Comparison of ENCODE assay signal across 8 mouse cellular contexts in the genomic region with DNA sequence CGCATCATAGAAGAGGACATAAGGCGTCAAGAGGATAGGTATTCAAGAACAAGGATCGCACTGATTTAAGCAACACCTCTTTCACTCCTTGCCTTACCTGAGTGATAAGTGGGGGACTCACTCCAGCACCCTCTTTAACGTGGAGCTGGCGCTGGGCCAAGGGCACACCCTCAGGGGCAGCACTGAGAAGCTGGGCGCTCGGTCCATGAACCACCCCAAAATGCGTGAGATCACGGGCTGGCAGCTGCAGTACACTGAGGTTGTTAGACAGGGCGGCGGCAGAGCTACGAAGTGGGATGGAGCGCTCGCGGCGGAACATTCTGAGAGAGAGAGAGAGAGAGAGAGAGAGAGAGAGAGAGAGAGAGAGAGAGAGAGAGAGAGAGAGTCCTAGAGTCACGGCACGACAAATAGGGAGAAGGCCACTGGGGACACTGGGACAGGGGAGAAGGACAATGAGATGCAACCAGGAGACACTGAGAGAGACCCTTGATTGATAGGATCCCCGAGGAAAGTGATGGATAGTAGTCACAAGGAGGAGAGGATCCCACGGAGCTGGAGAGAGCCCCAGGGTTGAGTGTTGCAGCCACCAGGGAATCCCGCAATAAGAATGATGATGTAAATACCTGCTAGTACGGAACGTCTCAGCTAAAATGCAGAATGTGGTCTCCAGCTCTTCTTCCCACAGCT. TPM values are rescaled to one million over a fixed set of nuclear protein-coding genes. Genes with fewer than 3 reads are reported as not detected.
DNase-seq lines count a peak whose midpoint lies in the region; ATAC-seq lines count a peak whose summit lies in the region.

No protein-coding gene starts in this region.

- peak overlapping the region; percentile 58 for H3K4me3 ChIP-seq in heart, embryonic 11.5 days (ENCODE audit: low read depth, low read length)
- H3K4me3 ChIP-seq in embryonic facial prominence, embryonic 11.5 days (ENCODE audit: low read depth, low read length): peak overlapping the region; percentile 51
- peak overlapping the region; percentile 48 for H3K4me3 ChIP-seq in midbrain, embryonic 16.5 days (ENCODE audit: low read depth, low read length)

- DNase-seq in heart, adult 8-10 months (ENCODE audit: low spot score): no peak
- peak; percentile 31 for DNase-seq in CD4-positive, CD25-positive, alpha-beta regulatory T cell, adult 2 months (ENCODE audit: low read depth, low spot score)
- peak; percentile 29 for DNase-seq in embryonic facial prominence, embryonic 11.5 days (ENCODE audit: low spot score)
- DNase-seq in induced T-regulatory cell, adult 2 months (ENCODE audit: low read depth): peak; percentile 40
- DNase-seq in spleen, adult 18-20 months: no peak
- DNase-seq in left cerebral cortex, adult 11 months (ENCODE audit: low spot score): no peak

- no peak overlapping the region for H3K27ac ChIP-seq in heart, embryonic 11.5 days (ENCODE audit: low read depth, low read length)
- no peak overlapping the region for H3K27ac ChIP-seq in embryonic facial prominence, embryonic 11.5 days (replicated peaks; ENCODE audit: low read depth, low read length)
- peak overlapping the region; percentile 55; the same call in 1 of the 2 replicates for H3K27ac ChIP-seq in midbrain, embryonic 16.5 days (ENCODE audit: low read length)

- no peak for ATAC-seq in heart, embryonic 11.5 days (replicated peaks; ENCODE audit: insufficient number of reproducible peaks, low FRiP score, low TSS enrichment)
- ATAC-seq in embryonic facial prominence, embryonic 11.5 days (replicated peaks; ENCODE audit: insufficient number of reproducible peaks, low FRiP score, low TSS enrichment, low read depth): peak; percentile 6; the same call in 1 of the 2 replicates
- peak; percentile 47 for ATAC-seq in midbrain, embryonic 16.5 days

- H3K4me1 ChIP-seq in heart, embryonic 11.5 days (ENCODE audit: control insufficient read depth, insufficient read depth, low read length): peaks cover 10% of the 10 kb centered on the region
- peaks cover 2% of the 10 kb centered on the region; the same call in 1 of the 2 replicates for H3K4me1 ChIP-seq in embryonic facial prominence, embryonic 11.5 days (ENCODE audit: control insufficient read depth, insufficient read depth, low read length)
- H3K4me1 ChIP-seq in midbrain, embryonic 16.5 days (ENCODE audit: control insufficient read depth, insufficient read depth, low read length): peaks cover 10% of the 10 kb centered on the region

- WGBS in heart, embryonic 11.5 days (ENCODE audit: insufficient replicate concordance): 8% methylated on average over 23 of the region's 23 CpGs
- WGBS in embryonic facial prominence, embryonic 11.5 days: 7% methylated on average over 23 of the region's 23 CpGs
- 7% methylated on average over 23 of the region's 23 CpGs for WGBS in midbrain, embryonic 16.5 days

- peak overlapping the region; percentile 87 for H3K4me2 ChIP-seq in heart, embryonic 11.5 days
- peak overlapping the region; percentile 83 for H3K4me2 ChIP-seq in embryonic facial prominence, embryonic 11.5 days (ENCODE audit: low read depth, low read length)
- peak overlapping the region; percentile 87 for H3K4me2 ChIP-seq in midbrain, embryonic 16.5 days (ENCODE audit: low read length)

- H3K27me3 ChIP-seq in heart, embryonic 11.5 days (ENCODE audit: control insufficient read depth, insufficient read depth, low read length): peaks cover 12% of the 10 kb centered on the region
- peaks cover 2% of the 10 kb centered on the region for H3K27me3 ChIP-seq in embryonic facial prominence, embryonic 11.5 days (ENCODE audit: control insufficient read depth, insufficient read depth, low read length)
- peaks cover 7% of the 10 kb centered on the region for H3K27me3 ChIP-seq in midbrain, embryonic 16.5 days (ENCODE audit: control insufficient read depth, insufficient read depth, low read depth, low read length)

- no peaks in the 10 kb centered on the region for H3K9me3 ChIP-seq in heart, embryonic 11.5 days (replicated peaks; ENCODE audit: control insufficient read depth, low read length)
- no peaks in the 10 kb centered on the region for H3K9me3 ChIP-seq in embryonic facial prominence, embryonic 11.5 days (replicated peaks; ENCODE audit: control insufficient read depth, low read length)
- no peaks in the 10 kb centered on the region for H3K9me3 ChIP-seq in midbrain, embryonic 16.5 days (replicated peaks; ENCODE audit: control insufficient read depth, low read length, poor library complexity, severe bottlenecking)

- H3K36me3 ChIP-seq in heart, embryonic 11.5 days (ENCODE audit: control insufficient read depth, insufficient read depth, low read length): peaks cover 6% of the 10 kb centered on the region; the same call in 1 of the 2 replicates
- peaks cover 7% of the 10 kb centered on the region; the same call in 1 of the 2 replicates for H3K36me3 ChIP-seq in embryonic facial prominence, embryonic 11.5 days (replicated peaks; ENCODE audit: control insufficient read depth, insufficient read depth, low read depth, low read length)
- H3K36me3 ChIP-seq in midbrain, embryonic 16.5 days (ENCODE audit: control insufficient read depth, insufficient read depth, low read length): no peaks in the 10 kb centered on the region; the same call in 1 of the 2 replicates

- peak overlapping the region; percentile 59 for H3K9ac ChIP-seq in heart, embryonic 11.5 days (ENCODE audit: low read depth, low read length)
- peak overlapping the region; percentile 68 for H3K9ac ChIP-seq in embryonic facial prominence, embryonic 11.5 days (replicated peaks; ENCODE audit: low read length)
- H3K9ac ChIP-seq in midbrain, embryonic 16.5 days (ENCODE audit: low read depth, low read length): peak overlapping the region; percentile 74

RNA-seq across cellular contexts. Expression of gene Wdr54, which starts 0.5 kb away (rescaled TPM):
- 4.5 and 6.9 TPM in 2 replicates for polyA plus RNA-seq in heart, embryonic 11.5 days (2014; fragmentation: Nextera tagmentation; extraction: Ambion mirVana)
- 1 to 10 TPM; 2.1 to 2.6 (median 2.4) TPM for total RNA-seq in heart, adult 8-10 months (2022)
- 10.7 and 11.1 TPM in 2 replicates for polyA plus RNA-seq in embryonic facial prominence, embryonic 11.5 days (2014; fragmentation: Nextera tagmentation; extraction: Ambion mirVana)
- polyA plus RNA-seq in midbrain, embryonic 16.5 days (2015; fragmentation: Nextera tagmentation; extraction: Ambion mirVana): 20.1 and 22.9 TPM in 2 replicates

RNA-seq across cellular contexts. Expression of gene 1700003E16Rik, which starts 0.5 kb away (rescaled TPM):
- 0.14 and 0.27 TPM in 2 replicates for polyA plus RNA-seq in heart, embryonic 11.5 days (2014; fragmentation: Nextera tagmentation; extraction: Ambion mirVana)
- under 1 TPM; 0.16 to 0.41 (median 0.18) TPM for total RNA-seq in heart, adult 8-10 months (2022)
- 0.97 and 1.4 TPM in 2 replicates for polyA plus RNA-seq in embryonic facial prominence, embryonic 11.5 days (2014; fragmentation: Nextera tagmentation; extraction: Ambion mirVana)
- polyA plus RNA-seq in midbrain, embryonic 16.5 days (2015; fragmentation: Nextera tagmentation; extraction: Ambion mirVana): 11.4 and 16.3 TPM in 2 replicates

RNA-seq across cellular contexts. Expression of gene Dctn1, which starts 10.0 kb away (rescaled TPM):
- 49.7 and 61.1 TPM in 2 replicates for polyA plus RNA-seq in heart, embryonic 11.5 days (2014; fragmentation: Nextera tagmentation; extraction: Ambion mirVana)
- total RNA-seq in heart, adult 8-10 months (2022): 100 to 1,000 TPM; 120 to 137 (median 134) TPM
- polyA plus RNA-seq in embryonic facial prominence, embryonic 11.5 days (2014; fragmentation: Nextera tagmentation; extraction: Ambion mirVana): 67.0 and 73.5 TPM in 2 replicates
- 161 and 164 TPM in 2 replicates for polyA plus RNA-seq in midbrain, embryonic 16.5 days (2015; fragmentation: Nextera tagmentation; extraction: Ambion mirVana)

RNA-seq across cellular contexts. Expression of gene Rtkn, which starts 20.4 kb away (rescaled TPM):
- 10.8 and 12.4 TPM in 2 replicates for polyA plus RNA-seq in heart, embryonic 11.5 days (2014; fragmentation: Nextera tagmentation; extraction: Ambion mirVana)
- total RNA-seq in heart, adult 8-10 months (2022): 1 to 10 TPM; 4.8 to 5.4 (median 5.3) TPM
- polyA plus RNA-seq in embryonic facial prominence, embryonic 11.5 days (2014; fragmentation: Nextera tagmentation; extraction: Ambion mirVana): 17.7 and 18.3 TPM in 2 replicates
- 10.7 TPM in 2 replicates for polyA plus RNA-seq in midbrain, embryonic 16.5 days (2015; fragmentation: Nextera tagmentation; extraction: Ambion mirVana)

RNA-seq across cellular contexts. Expression of gene Ino80b, which starts 30.5 kb away (rescaled TPM):
- polyA plus RNA-seq in heart, embryonic 11.5 days (2014; fragmentation: Nextera tagmentation; extraction: Ambion mirVana): 11.1 and 12.2 TPM in 2 replicates
- 10 to 100 TPM; 11.3 to 19.5 (median 15.3) TPM for total RNA-seq in heart, adult 8-10 months (2022)
- 17.5 and 19.5 TPM in 2 replicates for polyA plus RNA-seq in embryonic facial prominence, embryonic 11.5 days (2014; fragmentation: Nextera tagmentation; extraction: Ambion mirVana)
- 13.3 and 14.5 TPM in 2 replicates for polyA plus RNA-seq in midbrain, embryonic 16.5 days (2015; fragmentation: Nextera tagmentation; extraction: Ambion mirVana)

Comparison
In these comparisons a context has a peak if more than half of its experiments do, and no peak if none do; other contexts are left out.
1. DNase-seq: peak in CD4-positive, CD25-positive, alpha-beta regulatory T cell, adult 2 months (single experiment), embryonic facial prominence, embryonic 11.5 days (single experiment) and induced T-regulatory cell, adult 2 months (single experiment); none in heart, adult 8-10 months (single experiment), spleen, adult 18-20 months (0 of 2) and left cerebral cortex, adult 11 months (single experiment).
2. Peak in every context shown above with its lines, with median percentiles within 50 percentile points of each other: H3K4me2 ChIP-seq, H3K4me3 ChIP-seq and H3K9ac ChIP-seq.